In genomic region chr6:120539132-120539759, GRCm38 (mm10) we compare ENCODE assay signal across 8 mouse cellular contexts. TPM values are rescaled to one million over a fixed set of nuclear protein-coding genes. Genes with fewer than 3 reads are reported as not detected.
A peak's percentile ranks its signal among the peaks of the same experiment; 100 is the strongest.
DNase-seq lines count a peak whose midpoint lies in the region; ATAC-seq and TF ChIP-seq lines count a peak whose summit lies in the region.

No protein-coding gene starts in this region.

- TF ChIP-seq POLR2A in spleen, adult 2 months (IDR thresholded peaks at IDR 0.05; ENCODE audit: low read depth, low read length) = no peak

- H3K4me1 ChIP-seq in embryonic facial prominence, embryonic 10.5 days = peaks cover 15% of the 10 kb centered on the region
- H3K4me1 ChIP-seq in limb, embryonic 12.5 days (replicated peaks) = peaks cover 6% of the 10 kb centered on the region
- peaks cover 7% of the 10 kb centered on the region for H3K4me1 ChIP-seq in midbrain, embryonic 15.5 days
- no peaks in the 10 kb centered on the region for H3K4me1 ChIP-seq in spleen, adult 2 months (ENCODE audit: control insufficient read depth, insufficient read depth, insufficient read length)

- 2% methylated on average over 16 of the region's 16 CpGs for WGBS in embryonic facial prominence, embryonic 10.5 days
- WGBS in limb, embryonic 12.5 days = 2% methylated on average over 16 of the region's 16 CpGs
- WGBS in midbrain, embryonic 15.5 days = 3% methylated on average over 16 of the region's 16 CpGs
- WGBS in spleen, adult 2 months = 18% methylated on average over 16 of the region's 16 CpGs

- no peaks in the 10 kb centered on the region for H3K27me3 ChIP-seq in embryonic facial prominence, embryonic 10.5 days (replicated peaks; ENCODE audit: low read depth, poor library complexity, severe bottlenecking)
- H3K27me3 ChIP-seq in limb, embryonic 12.5 days = no peaks in the 10 kb centered on the region
- H3K27me3 ChIP-seq in midbrain, embryonic 15.5 days (replicated peaks) = no peaks in the 10 kb centered on the region
- no peaks in the 10 kb centered on the region for H3K27me3 ChIP-seq in spleen, adult 2 months (ENCODE audit: control insufficient read depth, insufficient read depth, low read length)

- peak overlapping the region; percentile 91 for H3K27ac ChIP-seq in embryonic facial prominence, embryonic 10.5 days (replicated peaks)
- no peak overlapping the region for H3K27ac ChIP-seq in limb, embryonic 12.5 days
- peak overlapping the region; percentile 60; the same call in 1 of the 2 replicates for H3K27ac ChIP-seq in midbrain, embryonic 15.5 days
- H3K27ac ChIP-seq in spleen, adult 2 months (ENCODE audit: insufficient read depth, low read length) = no peak overlapping the region

- peak overlapping the region; percentile 55 for H3K4me3 ChIP-seq in embryonic facial prominence, embryonic 10.5 days
- H3K4me3 ChIP-seq in limb, embryonic 12.5 days (replicated peaks) = peak overlapping the region; percentile 29
- peak overlapping the region; percentile 33 for H3K4me3 ChIP-seq in midbrain, embryonic 15.5 days
- no peak overlapping the region for H3K4me3 ChIP-seq in spleen, adult 2 months (ENCODE audit: extremely low read depth, insufficient read depth, insufficient read length)

- H3K9me3 ChIP-seq in embryonic facial prominence, embryonic 10.5 days = no peaks in the 10 kb centered on the region
- H3K9me3 ChIP-seq in limb, embryonic 12.5 days = no peaks in the 10 kb centered on the region
- H3K9me3 ChIP-seq in midbrain, embryonic 15.5 days = no peaks in the 10 kb centered on the region

- DNase-seq in urinary bladder, adult 18-20 months (ENCODE audit: low spot score in 2 of 2) = peak; percentile 15 to 54
- DNase-seq in urinary bladder, postnatal 10 days (ENCODE audit: low spot score) = no peak
- DNase-seq in embryonic facial prominence, embryonic 10.5 days (ENCODE audit: low spot score) = peak; percentile 93
- DNase-seq in heart, adult 11 months = peak; percentile 99
- DNase-seq in kidney, adult 11 months = peak; percentile 79
- peak; percentile 42 to 64 for DNase-seq in spleen, adult 2 months (ENCODE audit: low read depth in 1 of 2, low spot score in 2 of 2)

- peak; percentile 99 for TF ChIP-seq CTCF in spleen, adult 2 months (IDR thresholded peaks at IDR 0.05; ENCODE audit: extremely low read depth, insufficient read depth, insufficient read length, insufficient replicate concordance)

- peak; percentile 85 for ATAC-seq in limb, embryonic 12.5 days (ENCODE audit: insufficient number of reproducible peaks, insufficient read depth, low FRiP score, low TSS enrichment, low read depth)
- peak; percentile 96 for ATAC-seq in midbrain, embryonic 15.5 days (replicated peaks)

- H3K4me2 ChIP-seq in limb, embryonic 12.5 days = peak overlapping the region; percentile 54
- peak overlapping the region; percentile 63 for H3K4me2 ChIP-seq in midbrain, embryonic 15.5 days

- H3K9ac ChIP-seq in limb, embryonic 12.5 days (replicated peaks) = peak overlapping the region; percentile 31; the same call in 1 of the 2 replicates
- peak overlapping the region; percentile 54 for H3K9ac ChIP-seq in midbrain, embryonic 15.5 days

- no peaks in the 10 kb centered on the region for H3K36me3 ChIP-seq in embryonic facial prominence, embryonic 10.5 days (replicated peaks)
- H3K36me3 ChIP-seq in limb, embryonic 12.5 days = no peaks in the 10 kb centered on the region
- H3K36me3 ChIP-seq in midbrain, embryonic 15.5 days (replicated peaks) = no peaks in the 10 kb centered on the region
- H3K36me3 ChIP-seq in spleen, adult 2 months (ENCODE audit: control insufficient read depth, insufficient read depth, low read length) = no peaks in the 10 kb centered on the region

RNA-seq across cellular contexts. Expression of gene Hdhd5, which starts 8.1 kb away (rescaled TPM):
- polyA plus RNA-seq in embryonic facial prominence, embryonic 10.5 days (2016; fragmentation: Nextera tagmentation; extraction: Ambion mirVana) = 22.9 and 24.0 TPM in 2 replicates
- polyA plus RNA-seq in limb, embryonic 12.5 days (2016; fragmentation: Nextera tagmentation; extraction: Ambion mirVana) = 21.7 and 22.1 TPM in 2 replicates
- 15.5 and 18.0 TPM in 2 replicates for polyA plus RNA-seq in midbrain, embryonic 15.5 days (2015; fragmentation: Nextera tagmentation; extraction: Ambion mirVana)
- polyA plus RNA-seq in spleen, adult 2 months (2012; rRNA removed) = 25.2 and 25.3 TPM in 2 replicates

RNA-seq across cellular contexts. Expression of gene Tmem121b, which starts 45.6 kb away (rescaled TPM):
- 0.18 and 0.25 TPM in 2 replicates for polyA plus RNA-seq in embryonic facial prominence, embryonic 10.5 days (2016; fragmentation: Nextera tagmentation; extraction: Ambion mirVana)
- 0.31 TPM in 2 replicates for polyA plus RNA-seq in limb, embryonic 12.5 days (2016; fragmentation: Nextera tagmentation; extraction: Ambion mirVana)
- 3.6 and 3.8 TPM in 2 replicates for polyA plus RNA-seq in midbrain, embryonic 15.5 days (2015; fragmentation: Nextera tagmentation; extraction: Ambion mirVana)
- 0.14 and 0.59 TPM in 2 replicates for polyA plus RNA-seq in spleen, adult 2 months (2012; rRNA removed)

Comparison
In these comparisons a context has a peak if more than half of its experiments do, and no peak if none do; other contexts are left out.
1. H3K27ac ChIP-seq: peak in embryonic facial prominence, embryonic 10.5 days (single experiment) and midbrain, embryonic 15.5 days (single experiment); none in limb, embryonic 12.5 days (single experiment) and spleen, adult 2 months (single experiment).